Mouse (Mus musculus) adipocyte (in vitro differentiated cells): ENCODE results near the gene Arhgap31.
"Not testable (repeated sequence)": the region's sequence is repeated elsewhere in the genome, so short reads cannot be mapped to it uniquely, and the experiment has no call there.

ENCODE experiments used
- DNase-seq: peaks from one replicate; pipeline ENCODE4 v3.0.0-alpha.2; 2016; ENCODE audit warnings: low spot score

Gene Arhgap31

DNA sequence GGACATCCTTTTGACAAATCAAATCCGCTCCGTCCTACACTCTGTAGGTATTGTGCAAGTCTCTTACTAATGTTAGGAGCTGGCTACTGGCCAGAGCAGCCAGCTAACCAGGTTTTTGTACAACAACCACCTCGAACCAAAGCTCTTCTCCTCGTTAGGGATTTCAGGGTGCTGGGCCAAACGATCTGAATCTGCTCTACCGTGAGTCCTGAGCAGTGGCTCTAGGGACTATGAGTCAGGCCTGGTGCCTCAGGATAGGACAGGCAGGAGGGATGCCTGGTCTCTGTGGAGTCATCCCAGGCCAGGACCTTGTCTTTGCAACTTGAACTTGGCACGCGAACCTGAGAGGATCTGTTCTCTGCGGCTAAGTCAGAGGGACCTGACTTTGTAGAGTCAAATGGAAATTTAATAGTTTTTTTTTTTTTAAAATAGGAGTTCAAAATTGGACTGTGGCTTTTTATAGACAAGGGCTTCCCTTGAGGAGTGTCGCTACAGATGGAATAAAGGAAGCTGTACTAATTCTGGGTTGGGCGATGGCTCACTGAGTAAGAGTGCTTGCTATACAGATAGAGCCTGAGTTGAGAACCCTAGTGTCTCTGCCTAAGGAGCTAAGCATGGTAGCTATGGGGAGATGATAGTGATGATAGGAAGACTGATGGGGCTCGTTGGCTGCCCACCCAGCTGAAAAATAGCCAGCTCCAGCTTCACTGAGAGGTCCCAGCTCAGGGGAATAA lies 24.4 kb downstream of the Arhgap31 start:
- peak; percentile 50 for DNase-seq

GRCm38 (mm10) chr16:38687673-38688072 lies 25.4 kb downstream of the Arhgap31 start:
- DNase-seq, result no peak

GRCm38 (mm10) chr16:38683094-38683493 lies 30.0 kb downstream of the Arhgap31 start:
- DNase-seq, result no peak

DNA sequence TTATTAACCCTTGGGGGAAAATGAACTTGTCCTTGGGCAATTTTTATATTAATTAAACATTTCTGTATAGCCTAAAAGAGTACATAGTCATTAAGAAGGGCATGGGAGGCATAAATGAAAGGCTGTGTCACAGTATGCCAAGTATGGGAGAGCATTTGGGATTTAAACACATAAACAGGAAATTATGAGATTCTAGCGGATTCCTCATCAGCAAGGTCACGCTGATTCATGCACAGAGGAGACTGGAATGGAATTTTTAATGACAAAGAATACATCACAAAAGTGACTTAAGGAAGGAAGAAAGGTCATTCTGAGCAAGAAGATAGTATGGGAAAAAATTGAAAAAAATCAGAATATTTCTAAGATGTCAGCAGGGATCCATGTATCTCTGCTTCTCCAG lies 31.8 kb downstream of the Arhgap31 start:
- DNase-seq, result no peak

- peak; percentile 5 for DNase-seq
Measured at GRCm38 (mm10) chr16:38679431-38680021, 33.5 kb downstream of the Arhgap31 start.

DNA sequence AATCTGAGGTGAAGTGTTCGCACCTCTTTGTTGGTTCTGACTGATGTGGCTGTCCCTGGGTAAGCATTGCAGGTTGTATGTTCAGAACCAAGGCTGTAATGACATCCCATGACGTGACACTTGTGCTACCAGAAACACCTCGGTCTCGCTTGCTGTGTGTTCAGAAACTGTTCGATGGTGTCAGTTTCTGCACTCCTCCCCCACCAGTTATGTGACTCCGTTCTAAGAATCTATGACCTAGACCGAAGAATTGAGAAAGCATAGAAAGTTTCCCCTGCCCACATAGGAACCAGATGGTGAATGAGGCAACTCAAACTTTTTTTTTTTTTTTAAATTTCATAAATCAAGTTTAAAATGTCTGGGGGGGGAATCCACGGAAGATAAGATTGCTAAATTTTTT lies 34.2 kb downstream of the Arhgap31 start:
- DNase-seq, result peak; percentile 12

DNA sequence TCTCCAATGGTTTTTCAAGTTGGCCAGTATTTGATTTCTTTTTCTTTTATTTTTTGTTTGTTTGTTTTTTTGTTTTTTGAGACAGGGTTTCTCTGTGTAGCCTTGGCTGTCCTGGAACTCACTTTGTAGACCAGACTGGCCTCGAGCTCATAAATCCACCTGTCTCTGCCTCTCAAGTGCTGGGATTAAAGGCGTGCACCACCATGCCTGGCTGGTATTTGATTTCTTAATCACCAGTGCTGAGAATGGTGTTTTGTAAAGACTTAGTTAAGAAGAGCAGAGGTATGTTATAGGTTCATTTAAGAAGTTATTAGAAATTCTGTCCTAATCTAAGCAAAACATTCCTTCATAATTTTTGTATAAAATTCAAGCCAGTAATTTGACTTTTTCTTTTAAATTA lies 35.1 kb downstream of the Arhgap31 start:
- DNase-seq, result not testable (repeated sequence)

- no peak for DNase-seq
Measured at GRCm38 (mm10) chr16:38677171-38677570, 35.9 kb downstream of the Arhgap31 start.

GRCm38 (mm10) chr16:38676647-38677046 lies 36.4 kb downstream of the Arhgap31 start:
- no peak for DNase-seq

- DNase-seq, result no peak
Measured at GRCm38 (mm10) chr16:38675600-38676335, 37.3 kb downstream of the Arhgap31 start.

DNA sequence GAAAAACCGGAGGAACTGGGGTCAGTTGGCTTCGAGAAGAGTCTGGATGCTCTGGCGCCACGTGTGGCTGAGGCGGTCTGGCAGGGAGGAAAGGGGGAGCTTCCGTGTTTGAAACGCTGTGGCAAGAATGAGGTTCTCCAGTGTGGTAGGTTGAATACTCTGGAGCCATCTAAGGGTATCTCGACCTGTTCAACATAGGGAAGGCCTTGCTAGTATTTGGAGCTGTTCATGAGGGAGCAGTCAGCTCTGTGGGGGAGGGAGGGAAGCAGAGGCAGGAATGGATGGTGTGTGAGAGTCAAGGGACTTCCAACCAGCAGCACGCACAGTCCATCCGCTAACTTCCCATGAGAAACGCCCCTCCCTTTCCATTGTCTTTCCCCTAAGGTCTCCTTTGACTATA lies 38.2 kb downstream of the Arhgap31 start:
- DNase-seq, result no peak

DNA sequence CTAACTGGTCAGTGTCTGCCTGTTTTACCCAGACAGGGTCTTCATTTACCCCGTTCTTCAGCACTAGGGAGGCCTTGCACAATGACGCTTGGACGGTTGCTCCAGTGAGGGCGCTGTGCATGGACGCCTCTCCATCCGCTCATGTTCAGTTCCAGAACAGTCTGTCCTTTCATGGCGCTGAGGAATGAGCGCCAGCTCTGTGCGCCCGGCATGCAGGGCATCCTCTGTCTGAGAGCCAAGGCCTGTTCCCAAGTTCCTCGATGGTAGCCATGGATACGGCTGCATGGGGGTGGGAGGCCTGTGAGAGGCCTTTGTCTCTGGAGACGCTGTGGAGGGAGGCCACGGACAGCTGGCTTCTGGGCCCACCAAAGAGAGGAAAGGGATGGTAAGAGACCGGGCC lies 39.6 kb downstream of the Arhgap31 start:
- DNase-seq, result no peak

GRCm38 (mm10) chr16:38672947-38673346 lies 40.1 kb downstream of the Arhgap31 start:
- DNase-seq, result no peak

- no peak for DNase-seq
Measured at GRCm38 (mm10) chr16:38672370-38672769, 40.7 kb downstream of the Arhgap31 start.

DNA sequence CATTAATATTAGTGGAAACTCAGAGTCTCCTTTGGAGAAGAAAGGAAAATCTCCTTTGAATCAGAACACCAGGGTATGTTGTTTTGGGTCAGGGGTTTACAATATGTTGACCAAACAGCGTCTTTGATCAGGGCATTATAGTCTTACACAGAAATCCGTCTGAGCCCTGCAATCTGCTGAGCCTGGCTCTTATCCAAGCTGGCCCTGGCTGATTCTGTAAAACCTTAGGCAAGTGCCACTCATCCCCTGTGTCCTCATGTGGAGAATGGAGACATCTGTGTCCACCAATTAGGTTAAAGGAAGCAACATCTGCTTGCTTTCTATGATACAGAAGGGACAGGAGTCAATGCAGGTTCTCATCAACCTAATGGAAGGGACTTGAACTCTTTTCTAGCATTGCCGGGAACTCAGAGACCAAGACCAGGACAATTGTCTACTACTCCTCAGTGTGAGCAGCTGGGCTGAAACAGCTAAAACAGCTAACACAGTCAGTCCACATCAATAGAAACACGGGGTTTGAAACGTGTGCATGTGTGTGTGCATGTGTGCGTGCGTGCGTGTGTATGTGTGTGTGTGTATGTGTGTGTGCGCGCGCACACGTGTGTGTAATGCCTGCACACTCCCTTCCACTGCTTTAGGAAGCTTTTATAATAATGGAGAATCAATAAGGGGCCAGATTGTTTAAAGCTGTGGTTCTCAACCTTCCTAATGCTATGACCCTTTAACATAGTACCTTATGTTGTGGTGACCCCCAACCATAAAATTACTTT lies 42.3 kb downstream of the Arhgap31 start:
- DNase-seq, result peak; percentile 35

GRCm38 (mm10) chr16:38668871-38669675 lies 44.0 kb downstream of the Arhgap31 start:
- DNase-seq, result peak; percentile 65

- DNase-seq, result no peak
Measured at GRCm38 (mm10) chr16:38666523-38666922, 46.6 kb downstream of the Arhgap31 start.

DNA sequence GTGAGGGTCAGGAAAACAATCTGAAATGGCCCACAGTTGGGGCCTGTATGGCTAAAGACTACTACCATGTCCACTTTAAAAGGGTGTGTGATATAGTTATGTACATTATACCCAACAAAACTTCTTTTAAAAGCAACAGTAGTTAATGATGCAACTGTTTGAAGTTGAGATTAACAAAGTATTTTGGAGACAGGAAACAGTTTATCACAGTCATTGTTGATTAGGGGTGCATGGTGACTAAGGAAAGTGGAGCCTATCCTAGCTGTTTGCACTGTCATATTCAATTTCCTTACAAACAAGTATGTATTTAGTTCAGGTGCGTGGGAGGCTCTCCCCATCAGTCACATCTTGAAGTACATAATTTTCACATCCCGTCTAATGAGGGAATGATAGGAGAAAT lies 47.1 kb downstream of the Arhgap31 start:
- no peak for DNase-seq

DNA sequence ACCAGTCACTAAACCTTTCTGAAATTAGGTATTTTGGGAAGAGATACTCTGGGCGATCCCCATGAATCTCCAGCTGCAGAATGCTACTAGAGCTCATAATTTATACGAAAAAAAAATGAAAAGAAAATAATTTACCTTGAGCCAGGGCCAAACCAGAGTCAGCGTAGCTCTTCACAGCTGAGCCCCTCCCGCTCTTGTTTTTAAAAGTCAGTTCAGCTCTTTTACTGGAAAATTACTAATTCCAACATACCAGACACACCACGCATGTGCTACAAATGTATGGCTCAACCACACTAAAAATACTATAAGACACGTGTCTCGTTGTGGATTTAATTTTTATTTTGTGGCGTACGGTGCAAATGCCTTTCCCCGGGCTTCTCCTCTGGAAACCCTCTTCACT lies 50.5 kb downstream of the Arhgap31 start:
- DNase-seq, result no peak

DNA sequence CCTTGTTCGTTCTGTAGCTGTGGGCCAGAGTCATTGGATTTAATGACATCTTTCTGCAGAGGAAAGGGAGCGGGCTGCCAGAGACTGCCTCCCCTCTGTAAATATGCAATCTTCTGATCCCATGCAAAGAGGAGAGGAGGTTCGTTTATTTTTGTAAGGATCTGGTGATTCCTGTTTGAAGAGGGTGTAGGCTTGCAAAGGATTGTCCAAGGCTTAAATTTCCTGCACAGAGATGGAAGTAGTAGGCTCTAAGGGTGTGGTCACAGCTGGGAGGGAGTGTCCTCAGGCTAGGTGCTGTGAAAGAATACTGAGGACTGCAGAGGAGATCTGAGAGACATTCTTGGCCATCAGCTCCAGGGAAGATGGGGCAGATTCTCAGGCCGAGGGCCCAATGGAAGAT lies 58.8 kb downstream of the Arhgap31 start:
- no peak for DNase-seq

DNA sequence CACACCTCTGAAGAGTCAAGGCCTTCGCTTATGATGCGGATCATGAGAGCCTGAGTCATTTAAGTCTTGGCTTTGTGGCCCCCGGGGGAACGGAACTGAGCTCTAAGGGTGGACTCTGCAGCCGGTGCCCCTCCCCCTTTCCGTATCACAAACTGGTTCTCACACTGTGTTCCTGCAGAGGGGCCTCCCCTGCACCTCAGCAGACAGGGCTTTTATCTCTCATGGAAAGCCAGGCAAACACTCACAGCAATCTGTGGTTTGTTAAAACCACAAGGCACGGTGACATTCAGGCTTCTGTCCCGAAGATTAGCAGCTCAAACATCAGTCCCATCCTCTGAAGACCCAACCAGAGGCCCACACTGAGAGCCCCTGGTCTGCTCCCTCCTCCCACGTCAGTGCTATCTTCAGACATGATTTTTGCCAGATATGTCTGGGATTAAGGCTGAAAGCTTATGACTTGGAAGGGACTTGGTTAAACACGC lies 59.6 kb downstream of the Arhgap31 start:
- no peak for DNase-seq
